Mouse (Mus musculus) ovary, adult 18-20 months (tissue): ENCODE results near the gene Grin3b.
A peak's percentile ranks its signal among the peaks of the same experiment; 100 is the strongest.

Experiments used
- DNase-seq: peaks from one replicate; pipeline ENCODE4 v3.0.0; 2022; ENCODE audit warnings: low spot score, mixed read lengths

Gene Grin3b

GRCm38 (mm10) chr10:80017361-80017760 lies 46.8 kb downstream of the Grin3b start:
- DNase-seq: no peak

- DNase-seq: no peak
These were observed 47.3 kb downstream of the Grin3b start for GRCm38 (mm10) chr10:80017771-80018170.

- peak; percentile 69 for DNase-seq
These were observed 48.3 kb downstream of the Grin3b start for GRCm38 (mm10) chr10:80018739-80019297.

- DNase-seq: no peak
These were observed 49.1 kb downstream of the Grin3b start for GRCm38 (mm10) chr10:80019471-80020131.

- no peak for DNase-seq
These were observed 49.7 kb downstream of the Grin3b start for GRCm38 (mm10) chr10:80020191-80020590.

- no peak for DNase-seq
These were observed 50.2 kb downstream of the Grin3b start for GRCm38 (mm10) chr10:80020603-80021319.

- DNase-seq: no peak
These were observed 50.8 kb downstream of the Grin3b start for GRCm38 (mm10) chr10:80021320-80021641.

- DNase-seq: no peak
These were observed 51.6 kb downstream of the Grin3b start for GRCm38 (mm10) chr10:80022164-80022563.

- no peak for DNase-seq
These were observed 52.3 kb downstream of the Grin3b start for GRCm38 (mm10) chr10:80022806-80023205.

GRCm38 (mm10) chr10:80023758-80024157 lies 53.2 kb downstream of the Grin3b start:
- DNase-seq: no peak

GRCm38 (mm10) chr10:80024229-80025043 lies 53.9 kb downstream of the Grin3b start:
- no peak for DNase-seq

- DNase-seq: no peak
These were observed 54.5 kb downstream of the Grin3b start for GRCm38 (mm10) chr10:80025044-80025347.

- DNase-seq: no peak
These were observed 54.9 kb downstream of the Grin3b start for GRCm38 (mm10) chr10:80025463-80025862.

GRCm38 (mm10) chr10:80025889-80026288 lies 55.4 kb downstream of the Grin3b start:
- DNase-seq: no peak
